Mouse (Mus musculus): Measurements from ENCODE around the gene Tmpo. TPM values are rescaled to one million over a fixed set of nuclear protein-coding genes. Genes with fewer than 3 reads are reported as not detected.

The Tmpo gene
- polyA plus RNA-seq (2015; fragmentation: Nextera tagmentation; extraction: Ambion mirVana), result 127 and 130 TPM in 2 replicates

DNA sequence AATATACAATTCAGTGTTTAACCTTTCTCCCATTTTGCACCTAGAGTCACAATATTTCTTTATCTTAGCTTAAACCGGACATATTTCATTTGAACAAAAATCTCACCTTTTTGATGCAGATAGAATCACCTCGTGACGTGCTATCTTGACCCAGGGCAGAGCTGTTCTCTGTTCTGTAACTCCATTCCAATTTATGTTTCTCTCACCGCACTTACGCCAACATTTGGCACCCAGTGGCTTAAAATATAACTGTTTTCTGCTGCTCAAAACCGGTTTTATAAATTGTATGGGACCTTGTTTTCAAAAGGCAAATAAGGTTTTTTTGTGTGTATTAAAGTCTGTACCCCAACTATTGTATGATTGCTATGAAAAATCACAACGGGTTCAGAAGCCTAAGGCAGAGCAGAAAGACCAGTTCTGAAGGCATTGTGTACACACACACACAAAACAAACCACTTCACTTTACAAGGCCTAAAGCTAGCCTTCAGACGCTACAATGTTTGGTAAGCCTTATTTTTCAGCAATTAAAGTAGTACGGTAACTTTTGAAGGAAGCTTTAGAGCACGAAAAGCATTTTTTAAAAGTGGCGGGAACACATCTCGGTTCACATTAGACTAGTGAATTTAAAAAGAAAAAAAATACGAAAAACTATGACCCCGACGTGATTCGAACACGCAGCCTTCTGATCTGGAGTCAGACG is at the start of gene Tmpo:
Tmpo (minus strand) TSS at position 555 of the 700 bp plus-strand sequence.
- no peaks in the 10 kb centered on the region for H3K27me3 ChIP-seq
- peak within 1 kb of the TSS; percentile 99 for H3K27ac ChIP-seq (replicated peaks)
- peak within 1 kb of the TSS; percentile 68 for H3K4me3 ChIP-seq (replicated peaks)
- WGBS (ENCODE audit: insufficient replicate concordance), result 8% methylated on average over 18 of the region's 18 CpGs
- H3K4me1 ChIP-seq (replicated peaks), result peaks cover 65% of the 10 kb centered on the region
- H3K9me3 ChIP-seq (replicated peaks), result no peaks in the 10 kb centered on the region
- peak within 1 kb of the TSS; percentile 77 for H3K4me2 ChIP-seq
- H3K36me3 ChIP-seq (replicated peaks), result no peaks in the 10 kb centered on the region
- no peak for ATAC-seq (ENCODE audit: insufficient read depth)
- H3K9ac ChIP-seq, result peak within 1 kb of the TSS; percentile 70

DNA sequence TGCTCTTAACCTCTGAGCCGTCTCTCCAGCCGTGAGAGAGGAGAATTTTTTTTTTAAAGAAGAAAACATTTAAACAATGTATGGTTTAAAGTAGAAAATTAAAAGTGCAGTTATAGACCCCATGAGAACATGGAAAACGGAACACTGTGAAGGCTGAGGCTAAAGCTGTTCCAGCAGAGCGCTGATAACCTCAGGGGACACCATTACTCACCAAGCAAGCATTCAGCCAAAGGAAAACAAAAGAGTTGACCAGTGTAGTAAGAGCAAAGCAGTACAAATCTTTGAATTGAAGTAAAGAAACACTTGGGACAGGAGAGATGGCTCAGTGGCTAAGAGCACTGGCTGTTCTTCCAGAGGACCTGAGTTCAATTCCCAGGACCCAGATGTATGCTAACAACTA is 49.3 kb upstream of the Tmpo start:
- WGBS (ENCODE audit: insufficient replicate concordance), result 46% methylated on average over 4 of the region's 4 CpGs
- Histone ChIP-seq H3K4me3 (replicated peaks) (no peak overlapping the region), H3K27me3 (no peaks in the 10 kb centered on the region), H3K27ac (replicated peaks) (no peak overlapping the region), H3K9me3 (replicated peaks) (no peaks in the 10 kb centered on the region), H3K36me3 (replicated peaks) (no peaks in the 10 kb centered on the region), H3K4me1 (replicated peaks) (no peaks in the 10 kb centered on the region), H3K4me2 (no peak overlapping the region), H3K9ac (no peak overlapping the region)
- no peak for ATAC-seq (ENCODE audit: insufficient read depth)

DNA sequence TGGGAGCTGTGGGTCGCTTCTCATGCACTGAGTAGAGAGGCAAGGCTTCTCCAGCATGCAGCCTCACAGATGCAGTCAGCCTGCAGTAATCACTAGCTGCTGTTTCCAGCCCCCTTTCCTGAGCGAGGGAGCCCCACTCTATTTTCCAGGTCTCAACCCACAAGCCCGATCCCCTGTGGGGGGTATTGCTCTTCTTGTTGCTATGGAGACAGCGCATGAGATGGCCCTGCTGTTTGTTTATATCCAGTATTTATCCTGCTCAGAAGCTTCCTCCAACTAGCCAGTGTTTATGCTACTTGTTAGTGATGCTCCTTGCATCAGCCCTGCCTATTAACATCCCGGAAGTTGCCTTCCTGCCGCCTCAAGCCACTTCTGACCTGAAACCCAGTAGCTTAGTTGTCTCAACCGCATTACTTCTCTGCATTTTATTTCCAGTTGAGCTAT is 48.4 kb upstream of the Tmpo start:
- 26% methylated on average over 7 of the region's 7 CpGs for WGBS (ENCODE audit: insufficient replicate concordance)
- H3K27ac ChIP-seq (replicated peaks), result no peak overlapping the region
- no peak for ATAC-seq (ENCODE audit: insufficient read depth)

GRCm38 (mm10) chr10:91228924-91229517 is 47.9 kb upstream of the Tmpo start:
- H3K27me3 ChIP-seq, result no peaks in the 10 kb centered on the region
- H3K4me1 ChIP-seq (replicated peaks), result no peaks in the 10 kb centered on the region
- H3K27ac ChIP-seq (replicated peaks), result no peak overlapping the region
- no peak overlapping the region for H3K4me3 ChIP-seq (replicated peaks)
- no peaks in the 10 kb centered on the region for H3K9me3 ChIP-seq (replicated peaks)
- 56% methylated on average over 6 of the region's 6 CpGs for WGBS (ENCODE audit: insufficient replicate concordance)
- H3K9ac ChIP-seq, result no peak overlapping the region
- H3K36me3 ChIP-seq (replicated peaks), result no peaks in the 10 kb centered on the region
- no peak for ATAC-seq (ENCODE audit: insufficient read depth)
- H3K4me2 ChIP-seq, result no peak overlapping the region

More for the DNA sequence above, 48.4 kb upstream of the Tmpo start:
- Histone ChIP-seq H3K4me1 (replicated peaks) (no peaks in the 10 kb centered on the region), H3K36me3 (replicated peaks) (no peaks in the 10 kb centered on the region), H3K9me3 (replicated peaks) (no peaks in the 10 kb centered on the region), H3K4me2 (no peak overlapping the region), H3K4me3 (replicated peaks) (no peak overlapping the region), H3K9ac (no peak overlapping the region), H3K27me3 (no peaks in the 10 kb centered on the region)

GRCm38 (mm10) chr10:91227034-91227433 is 45.9 kb upstream of the Tmpo start:
- H3K9me3 ChIP-seq (replicated peaks), result no peaks in the 10 kb centered on the region
- 59% methylated on average over 4 of the region's 4 CpGs for WGBS (ENCODE audit: insufficient replicate concordance)
- H3K9ac ChIP-seq, result no peak overlapping the region

GRCm38 (mm10) chr10:91222398-91223236 is 41.5 kb upstream of the Tmpo start:
- Histone ChIP-seq H3K27ac (replicated peaks) (no peak overlapping the region), H3K9ac (no peak overlapping the region), H3K4me3 (replicated peaks) (no peak overlapping the region), H3K4me1 (replicated peaks) (no peaks in the 10 kb centered on the region), H3K9me3 (replicated peaks) (no peaks in the 10 kb centered on the region), H3K27me3 (no peaks in the 10 kb centered on the region), H3K4me2 (no peak overlapping the region), H3K36me3 (replicated peaks) (no peaks in the 10 kb centered on the region)
- WGBS (ENCODE audit: insufficient replicate concordance), result 33% methylated on average over 9 of the region's 9 CpGs
- ATAC-seq (ENCODE audit: insufficient read depth), result 0 out of 2 replicates have a peak, but pooled peaks have one; percentile 28

More at GRCm38 (mm10) chr10:91227034-91227433, 45.9 kb upstream of the Tmpo start:
- ATAC-seq (ENCODE audit: insufficient read depth), result no peak
- H3K27me3 ChIP-seq, result no peaks in the 10 kb centered on the region
- no peaks in the 10 kb centered on the region for H3K36me3 ChIP-seq (replicated peaks)
- no peak overlapping the region for H3K27ac ChIP-seq (replicated peaks)
- H3K4me3 ChIP-seq (replicated peaks), result no peak overlapping the region
- no peaks in the 10 kb centered on the region for H3K4me1 ChIP-seq (replicated peaks)
- H3K4me2 ChIP-seq, result no peak overlapping the region

- H3K4me2 ChIP-seq, result no peak overlapping the region
- no peak overlapping the region for H3K9ac ChIP-seq
- H3K9me3 ChIP-seq (replicated peaks), result no peaks in the 10 kb centered on the region
- H3K36me3 ChIP-seq (replicated peaks), result no peaks in the 10 kb centered on the region
- H3K27ac ChIP-seq (replicated peaks), result no peak overlapping the region
- H3K27me3 ChIP-seq, result no peaks in the 10 kb centered on the region
- WGBS (ENCODE audit: insufficient replicate concordance), result 65% methylated on average over 11 of the region's 11 CpGs
- no peak for ATAC-seq (ENCODE audit: insufficient read depth)
- H3K4me1 ChIP-seq (replicated peaks), result no peaks in the 10 kb centered on the region
- no peak overlapping the region for H3K4me3 ChIP-seq (replicated peaks)
Observed at GRCm38 (mm10) chr10:91208899-91209667, 28.0 kb upstream of the Tmpo start.

GRCm38 (mm10) chr10:91208461-91208860 is 27.3 kb upstream of the Tmpo start:
- no peak overlapping the region for H3K9ac ChIP-seq
- ATAC-seq (ENCODE audit: insufficient read depth), result no peak
- WGBS (ENCODE audit: insufficient replicate concordance), result 66% methylated on average over 9 of the region's 9 CpGs
- H3K4me2 ChIP-seq, result no peak overlapping the region
- no peaks in the 10 kb centered on the region for H3K27me3 ChIP-seq
- H3K36me3 ChIP-seq (replicated peaks), result no peaks in the 10 kb centered on the region
- no peak overlapping the region for H3K27ac ChIP-seq (replicated peaks)
- H3K4me1 ChIP-seq (replicated peaks), result no peaks in the 10 kb centered on the region
- H3K4me3 ChIP-seq (replicated peaks), result no peak overlapping the region
- H3K9me3 ChIP-seq (replicated peaks), result no peaks in the 10 kb centered on the region

DNA sequence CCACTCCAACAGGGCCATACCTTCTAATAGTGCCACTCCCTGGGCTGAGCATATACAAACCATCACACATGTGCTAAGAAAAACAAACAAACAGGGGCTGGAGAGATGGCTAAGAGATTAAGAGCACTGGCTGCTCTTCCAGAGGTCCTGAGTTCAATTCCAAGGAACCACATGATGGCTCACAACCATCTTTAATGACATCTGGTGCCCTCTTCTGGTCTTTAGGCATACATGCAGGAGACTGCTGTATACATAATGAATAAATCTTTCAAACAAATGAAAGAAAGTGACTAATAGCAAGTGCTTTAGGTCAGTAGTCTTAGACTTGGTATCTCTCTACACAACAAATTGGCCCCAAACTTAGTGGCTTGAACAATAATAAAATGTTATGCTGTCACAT is 26.2 kb upstream of the Tmpo start:
- Histone ChIP-seq H3K4me1 (replicated peaks) (no peaks in the 10 kb centered on the region), H3K9ac (no peak overlapping the region), H3K4me3 (replicated peaks) (no peak overlapping the region), H3K36me3 (replicated peaks) (no peaks in the 10 kb centered on the region), H3K9me3 (replicated peaks) (no peaks in the 10 kb centered on the region), H3K27me3 (no peaks in the 10 kb centered on the region), H3K4me2 (no peak overlapping the region), H3K27ac (replicated peaks) (no peak overlapping the region)
- no peak for ATAC-seq (ENCODE audit: insufficient read depth)

DNA sequence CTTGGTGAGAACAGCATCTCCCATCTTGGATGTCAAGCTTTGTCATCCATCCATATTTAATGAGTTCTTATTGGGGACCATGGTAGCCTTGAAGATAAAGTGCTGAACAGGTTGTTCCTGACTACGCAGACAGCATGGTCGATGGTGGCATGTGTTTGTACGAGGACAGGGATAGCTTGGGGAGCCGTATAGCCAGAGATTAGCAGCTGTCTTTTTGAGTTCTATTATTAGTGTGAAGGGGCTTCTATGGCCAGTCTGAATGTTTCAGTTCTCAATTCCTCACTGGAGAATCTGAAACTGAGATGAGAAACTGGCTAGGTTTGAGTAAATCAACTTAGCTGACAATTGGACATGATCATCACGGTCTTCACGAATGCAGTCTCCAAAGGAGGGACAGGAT is 24.5 kb upstream of the Tmpo start:
- Histone ChIP-seq H3K4me3 (replicated peaks) (no peak overlapping the region), H3K4me2 (no peak overlapping the region), H3K4me1 (replicated peaks) (no peaks in the 10 kb centered on the region), H3K27me3 (no peaks in the 10 kb centered on the region), H3K9me3 (replicated peaks) (no peaks in the 10 kb centered on the region), H3K27ac (replicated peaks) (no peak overlapping the region), H3K36me3 (replicated peaks) (no peaks in the 10 kb centered on the region), H3K9ac (no peak overlapping the region)
- 70% methylated on average over 6 of the region's 6 CpGs for WGBS (ENCODE audit: insufficient replicate concordance)
- ATAC-seq (ENCODE audit: insufficient read depth), result no peak
